Mouse (Mus musculus) layer of hippocampus, adult 11-12 months (tissue): ENCODE data around the gene Chrdl1.

Experiments used
- DNase-seq: peaks from one replicate; pipeline ENCODE4 v3.0.0; 2022; ENCODE audit warnings: low spot score

The Chrdl1 gene

DNA sequence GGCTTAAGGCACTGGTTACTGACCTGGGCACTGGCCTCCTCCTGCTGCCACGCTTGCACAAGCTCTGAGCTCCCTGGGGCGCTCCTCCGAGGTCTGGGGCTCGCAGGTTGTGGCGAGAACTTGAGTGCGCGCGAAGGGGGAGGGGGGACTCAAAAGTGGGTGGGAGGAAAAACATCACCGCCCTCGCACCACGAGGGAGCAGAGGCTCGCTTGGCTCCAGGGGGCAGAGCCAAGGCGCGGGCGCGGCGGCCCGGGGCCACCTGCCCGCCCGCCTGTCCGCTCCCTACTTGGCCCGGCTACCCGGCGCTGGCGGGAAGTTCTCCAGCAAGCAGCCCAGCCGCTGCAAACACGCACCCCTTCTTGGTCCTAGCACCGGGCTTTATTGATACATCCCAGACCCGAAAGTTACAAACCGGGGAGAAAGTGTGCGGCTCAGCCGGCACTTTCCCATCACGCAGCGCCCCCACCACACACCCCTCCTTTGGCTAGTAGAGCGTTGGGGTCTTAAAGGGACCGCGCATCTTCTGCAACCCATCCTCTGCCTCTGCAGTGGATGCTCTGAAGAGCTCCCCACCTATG is at the start of gene Chrdl1:
Chrdl1 (minus strand) TSS at position 472 of the 579 bp plus-strand sequence.
- no peak for DNase-seq

DNA sequence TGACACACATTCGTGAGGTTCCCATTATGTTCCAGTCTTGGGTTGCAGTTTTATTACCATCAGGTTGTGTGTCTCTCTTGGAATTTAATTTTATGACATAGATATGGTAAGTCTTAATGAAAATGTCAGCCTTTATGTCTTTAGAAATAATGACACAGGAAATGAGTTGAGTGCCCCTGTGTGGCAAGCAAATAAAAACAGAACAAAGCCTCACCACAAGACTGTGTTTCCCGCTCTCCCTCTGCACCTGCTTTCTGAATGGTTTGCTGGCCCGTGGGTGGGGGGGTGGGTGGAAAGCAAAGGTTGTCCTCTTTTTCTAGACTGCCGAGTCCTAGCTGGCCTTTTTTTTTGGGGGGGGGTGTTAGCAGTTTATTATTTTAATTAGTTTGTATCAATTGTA is 48.6 kb upstream of the Chrdl1 start:
- DNase-seq: no peak

DNA sequence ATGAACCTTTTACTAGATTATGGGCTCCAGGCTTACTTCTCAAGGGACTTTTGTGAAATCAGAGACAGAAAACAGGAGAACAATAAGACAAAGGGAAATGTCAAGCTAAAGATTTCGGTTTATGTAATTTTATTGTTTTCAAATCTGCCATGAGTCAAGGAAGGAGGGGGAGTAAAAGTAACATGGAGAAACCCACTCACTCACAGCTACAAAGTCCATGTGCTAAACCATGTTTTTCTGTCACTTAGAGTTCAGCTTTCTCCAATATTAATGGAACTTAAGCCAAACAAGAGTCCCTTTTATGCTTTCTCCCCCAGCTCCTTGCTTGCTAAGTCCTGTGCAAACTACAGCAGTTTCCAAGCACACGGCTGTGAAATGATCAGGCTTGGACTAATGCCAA is 10.5 kb upstream of the Chrdl1 start:
- no peak for DNase-seq

DNA sequence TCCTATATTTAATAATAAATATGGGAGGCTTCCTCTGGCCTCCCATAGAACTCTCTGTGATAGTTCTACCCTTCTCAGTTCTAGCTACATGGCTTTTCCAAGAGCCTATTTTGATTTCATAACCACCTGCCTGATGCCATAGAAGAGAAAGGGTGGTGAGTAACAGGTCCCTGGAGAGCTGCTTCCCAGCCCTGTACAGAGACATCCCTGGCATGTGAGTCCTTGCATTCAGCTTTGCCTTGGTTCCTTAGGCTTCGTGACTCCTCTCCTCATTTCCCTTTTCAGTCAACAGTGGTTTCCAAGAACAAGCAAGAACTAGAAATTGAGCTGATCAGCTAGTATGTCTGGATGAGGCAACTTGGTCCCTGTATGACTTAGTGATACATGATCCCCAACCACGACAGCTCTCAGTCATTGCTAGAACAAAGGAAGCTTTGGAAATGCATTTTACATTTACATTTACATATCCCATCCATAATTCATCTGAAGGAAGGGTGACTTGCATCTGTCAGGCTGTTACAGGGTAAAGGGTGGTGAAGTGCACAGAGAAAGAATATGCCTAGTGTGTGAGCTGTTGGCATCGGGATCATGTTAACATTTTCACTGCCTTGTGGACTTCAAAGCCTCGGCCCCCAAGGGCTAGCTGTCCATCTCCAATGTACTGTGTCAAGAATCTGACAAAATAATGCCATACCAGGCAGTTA is 27.7 kb downstream of the Chrdl1 start:
- no peak for DNase-seq

DNA sequence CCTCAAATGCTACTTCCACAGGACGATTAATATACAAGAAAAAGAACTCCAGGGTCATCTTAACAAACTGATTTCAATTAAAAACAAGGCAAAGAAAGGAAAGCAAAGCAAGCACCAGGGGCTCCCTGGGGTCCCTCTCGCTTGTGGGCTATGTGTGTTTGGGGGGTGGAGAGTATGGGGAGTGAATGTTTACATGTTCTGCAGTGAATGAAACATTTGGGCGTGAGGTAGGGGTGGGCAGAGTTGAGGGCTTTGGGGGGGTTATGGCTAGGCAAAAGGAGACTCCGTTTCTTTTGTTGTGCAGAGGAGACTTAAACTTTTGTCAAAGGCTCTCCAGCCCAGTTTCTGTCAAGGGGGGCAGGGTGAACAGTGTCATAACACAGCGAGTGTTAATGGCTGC is 46.8 kb downstream of the Chrdl1 start:
- DNase-seq: no peak

DNA sequence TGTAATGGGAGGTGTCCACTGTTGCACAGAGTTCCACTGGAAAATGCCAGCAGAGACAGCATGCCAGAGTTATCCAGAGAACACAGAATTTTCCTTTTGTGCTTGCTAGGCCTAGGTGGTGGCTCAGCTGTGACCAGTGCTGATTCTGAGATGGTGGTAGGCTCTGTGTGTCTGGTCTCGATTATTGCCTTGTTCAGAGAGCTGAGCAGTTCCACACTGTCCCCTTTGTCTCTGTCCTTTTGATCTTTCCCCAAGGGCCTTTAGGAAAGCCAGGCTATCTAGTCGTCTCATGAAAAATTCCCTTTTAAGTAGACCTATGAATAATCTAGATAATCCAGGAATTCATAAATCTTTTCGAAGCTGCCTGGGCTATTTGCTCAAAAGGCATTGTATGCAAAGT is 47.3 kb downstream of the Chrdl1 start:
- no peak for DNase-seq

DNA sequence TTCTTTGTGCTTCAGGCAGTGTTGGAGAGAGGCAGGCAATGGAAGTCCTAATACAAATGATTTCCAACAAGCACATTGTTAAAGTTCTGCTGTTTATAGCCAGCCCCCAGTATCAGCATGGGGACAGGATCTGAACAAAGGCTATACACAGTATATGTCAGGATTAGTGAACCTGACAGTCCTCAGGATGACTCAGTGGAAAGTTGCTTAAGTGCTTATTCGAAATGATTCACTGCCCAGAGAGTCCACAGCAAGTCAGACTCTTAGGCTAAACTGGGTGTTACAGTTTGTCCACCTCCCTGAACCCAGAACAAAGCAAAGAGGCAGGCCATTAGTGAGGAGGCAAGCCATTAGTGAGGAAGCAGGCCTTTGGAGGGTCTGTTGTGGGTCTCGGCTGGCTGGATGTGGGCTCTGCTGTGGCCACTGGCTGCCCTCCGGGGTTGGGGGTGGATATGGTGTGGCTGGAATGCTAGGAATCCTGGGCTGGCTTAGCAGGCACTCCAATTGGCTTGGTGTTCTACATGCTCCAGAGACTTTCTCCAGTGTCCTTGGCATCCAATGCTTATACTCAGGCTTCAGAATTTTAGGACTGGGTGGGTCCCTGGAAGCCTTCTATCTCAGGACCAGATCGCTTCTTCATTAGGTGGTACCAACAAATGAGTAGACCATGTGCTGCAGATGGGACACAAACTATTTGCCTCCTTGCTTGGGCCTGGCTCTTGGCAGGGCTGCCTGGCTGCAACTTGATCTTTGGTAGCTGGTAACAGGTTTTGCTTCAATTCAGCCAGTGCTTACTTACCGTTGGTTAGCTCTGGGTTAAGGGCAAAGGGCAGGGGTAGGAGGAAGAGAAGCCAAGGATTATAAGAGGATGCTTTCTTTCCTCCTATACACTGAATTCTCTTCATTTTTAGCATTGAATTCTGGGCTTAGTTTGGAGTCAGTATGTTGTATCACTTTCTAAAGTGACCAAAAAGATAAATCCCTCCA is 49.3 kb downstream of the Chrdl1 start:
- no peak for DNase-seq

DNA sequence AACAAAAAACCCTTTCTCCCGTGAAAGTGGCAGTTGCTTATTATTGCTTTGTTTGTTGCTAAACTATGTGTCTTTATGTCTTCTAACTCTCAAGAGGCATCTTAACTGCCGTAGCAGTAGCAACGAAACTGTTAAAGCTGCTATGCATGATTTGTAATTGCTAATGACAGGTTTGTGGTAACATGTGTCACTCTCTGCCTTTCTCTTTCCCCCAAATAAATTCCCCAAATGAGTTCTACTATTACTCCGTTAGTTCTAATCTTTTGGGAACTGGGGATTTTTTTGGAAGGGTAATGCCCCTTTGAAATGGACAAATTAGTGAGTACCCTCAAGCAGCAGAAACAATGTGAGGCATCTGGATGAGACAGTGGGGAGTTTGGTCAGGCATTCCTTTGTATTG is 55.9 kb downstream of the Chrdl1 start:
- DNase-seq: no peak

DNA sequence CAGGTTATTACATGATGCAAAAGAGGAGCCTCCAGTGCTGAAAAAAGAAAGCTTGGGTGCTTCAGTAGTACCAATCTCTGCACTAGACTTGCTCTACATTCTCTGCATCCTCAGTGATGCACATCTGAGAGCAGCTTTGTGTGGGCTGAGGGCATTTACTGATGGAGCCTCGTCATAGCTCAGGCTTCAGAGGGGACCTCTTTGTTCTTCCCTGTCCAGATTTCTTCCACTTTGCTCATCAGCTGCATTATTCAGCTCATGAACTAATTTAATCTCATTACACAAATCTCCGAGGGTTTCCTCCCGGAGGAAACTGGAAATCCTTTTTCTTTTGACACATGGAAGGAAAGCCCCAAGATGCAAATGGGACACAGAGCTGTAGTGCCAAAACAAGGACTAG is 56.5 kb downstream of the Chrdl1 start:
- DNase-seq: no peak

DNA sequence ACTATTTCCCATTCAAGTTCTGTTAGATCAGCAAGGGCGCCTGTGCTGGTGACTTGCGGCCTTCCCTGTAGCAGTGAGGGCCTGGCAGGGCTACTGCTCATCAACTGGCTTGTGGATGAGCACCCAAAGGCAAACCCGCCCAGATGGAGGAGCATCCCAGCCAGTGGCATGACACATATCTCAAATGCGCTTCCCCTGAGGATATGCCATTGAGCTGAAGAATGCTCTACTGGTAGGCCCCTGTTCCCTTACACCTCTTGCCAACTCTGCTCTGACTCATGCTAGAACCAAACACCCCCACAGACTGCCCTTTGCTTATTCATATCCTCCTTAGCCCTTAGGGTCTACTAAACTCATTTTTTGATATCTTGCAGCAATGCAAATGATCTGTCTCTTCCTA is 57.4 kb downstream of the Chrdl1 start:
- DNase-seq: no peak

DNA sequence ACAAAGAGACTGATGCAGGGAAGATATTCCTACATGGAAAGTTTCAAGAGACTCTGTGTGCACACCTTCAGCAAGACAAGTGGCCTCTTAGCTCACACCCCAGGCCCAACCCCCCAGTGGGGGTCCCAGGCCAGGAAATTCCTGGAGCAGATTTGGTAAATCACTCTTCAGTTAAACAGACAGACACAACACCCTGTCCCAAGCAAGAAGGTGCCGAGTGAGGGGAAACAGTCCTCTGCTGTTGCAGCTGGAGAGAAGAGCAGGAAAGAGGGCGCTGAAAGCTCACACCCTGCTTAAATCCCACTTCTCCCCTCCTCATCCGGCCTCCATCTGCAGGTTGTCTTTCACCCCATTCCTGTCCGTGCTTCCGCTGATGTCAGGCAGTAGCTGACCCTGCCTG is 58.2 kb downstream of the Chrdl1 start:
- no peak for DNase-seq

DNA sequence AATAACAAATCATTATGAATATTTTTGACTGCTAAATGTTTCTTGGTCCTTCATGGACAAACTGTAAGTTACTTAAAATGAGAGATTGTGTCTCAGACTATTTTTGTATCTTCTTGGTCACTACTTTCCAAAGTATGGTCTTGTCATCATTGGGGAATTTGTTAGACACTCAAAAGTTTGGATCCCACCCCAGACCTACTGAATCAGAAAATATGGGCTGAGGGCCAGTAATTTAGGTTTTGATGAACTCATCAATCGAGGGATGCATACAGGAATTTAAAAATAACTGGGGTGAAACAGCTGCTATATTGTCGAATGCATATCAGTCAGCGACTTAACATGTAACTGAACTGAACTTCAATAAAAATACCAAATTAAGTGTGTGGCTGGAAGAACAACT is 80.9 kb downstream of the Chrdl1 start:
- DNase-seq: no peak

DNA sequence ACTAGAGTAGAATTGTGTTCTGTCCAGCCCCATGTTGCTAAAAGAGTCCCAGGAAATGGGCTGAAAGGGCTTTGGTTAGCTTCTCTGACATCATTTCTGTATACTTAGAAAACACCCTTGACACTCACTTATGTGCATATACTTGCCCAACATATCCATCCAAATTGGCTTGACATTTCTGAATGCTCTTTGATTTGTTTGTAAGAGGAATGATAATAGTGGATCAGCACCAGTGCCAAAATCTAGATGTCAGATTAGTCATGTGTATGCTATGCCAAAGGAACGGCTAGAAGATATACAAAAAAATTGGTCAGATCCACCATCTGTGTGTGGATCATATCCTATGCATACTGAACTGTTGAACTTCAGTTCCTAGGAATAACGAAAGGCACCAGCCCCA is 99.3 kb downstream of the Chrdl1 start:
- DNase-seq: no peak

DNA sequence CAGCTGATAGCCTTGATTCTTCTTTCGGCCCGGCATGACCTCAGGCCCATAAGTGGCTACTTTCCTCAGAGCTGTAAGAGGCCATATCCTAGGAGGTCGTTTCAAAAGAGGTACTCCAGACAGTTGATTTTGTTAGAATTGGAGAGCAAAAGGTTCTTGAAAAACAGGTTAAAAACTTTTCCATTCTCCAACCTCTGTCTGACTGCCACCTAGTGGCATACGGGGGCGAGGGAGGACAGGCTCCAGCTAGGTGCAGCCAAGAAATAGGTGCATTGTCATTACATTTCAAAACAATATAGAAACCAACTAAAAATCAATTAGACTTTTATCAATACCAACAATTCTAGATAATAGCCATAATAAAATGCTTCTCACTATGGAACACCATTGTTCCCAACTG is 118.9 kb downstream of the Chrdl1 start:
- DNase-seq: no peak

DNA sequence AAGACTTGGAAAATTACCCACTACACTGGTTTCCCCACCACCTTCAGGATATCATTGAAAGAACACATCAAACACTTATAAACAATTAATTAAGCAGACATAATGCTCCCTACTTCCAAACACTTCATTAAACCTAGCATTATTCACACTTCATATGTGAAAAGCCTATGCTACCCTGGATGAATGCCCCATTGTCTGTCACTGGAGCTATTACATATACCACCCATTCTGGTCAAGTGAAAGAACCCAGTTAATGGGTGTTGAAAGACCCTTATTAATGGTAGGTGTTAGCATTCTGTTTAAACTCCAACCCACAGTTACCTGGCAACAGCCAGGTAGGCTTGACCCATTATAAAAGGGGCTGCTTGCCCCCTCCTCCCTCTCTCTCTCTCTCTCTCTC is 143.4 kb downstream of the Chrdl1 start:
- DNase-seq: no peak
